In genomic region chrX:147553421-147554201, GRCm38 (mm10) we compare ENCODE assay signal across 9 mouse cellular contexts. TPM values are rescaled to one million over a fixed set of nuclear protein-coding genes. Genes with fewer than 3 reads are reported as not detected.
DNase-seq lines count a peak whose midpoint lies in the region; ATAC-seq and TF ChIP-seq lines count a peak whose summit lies in the region.
"Had no signal": no experiment of that assay in that cellular context is flagged by ENCODE, and none has a peak within 500 bp of the region (broad histone marks: within the 10 kb centered on the region; RNA-seq: fewer than 3 reads in every experiment).

TSS of gene Lrch2 (minus strand) at chrX:147554081.

- peaks cover 13% of the 10 kb centered on the region for H3K27me3 ChIP-seq in megakaryocyte, embryonic 14.5 days (replicated peaks)
- no peaks in the 10 kb centered on the region for H3K27me3 ChIP-seq in heart, embryonic 15.5 days
- no peaks in the 10 kb centered on the region for H3K27me3 ChIP-seq in lung, embryonic 15.5 days

- TF ChIP-seq CTCF in embryonic fibroblast, embryonic 13.5 days (IDR thresholded peaks at IDR 0.05; ENCODE audit: borderline replicate concordance, insufficient read depth, low read length) = no peak

- no peak for ATAC-seq in megakaryocyte, adult 5-6 weeks (ENCODE audit: poor library complexity, severe bottlenecking)
- ATAC-seq in heart, embryonic 15.5 days (replicated peaks; ENCODE audit: insufficient number of reproducible peaks, insufficient read depth, low FRiP score, low read depth) = peak; percentile 79
- ATAC-seq in lung, embryonic 15.5 days (ENCODE audit: borderline replicate concordance, extremely low read depth, low FRiP score, low TSS enrichment) = peak; percentile 91

- peak; percentile 23 to 25 for DNase-seq in layer of hippocampus, adult 8-10 months (ENCODE audit: low spot score in 2 of 2)
- peak; percentile 84 for DNase-seq in retina, postnatal 1 day
- DNase-seq in thymus, postnatal 14 days = no peak

- peak within 1 kb of the TSS; percentile 63 for H3K4me2 ChIP-seq in heart, embryonic 15.5 days
- H3K4me2 ChIP-seq in lung, embryonic 15.5 days = peak within 1 kb of the TSS; percentile 52

- H3K9ac ChIP-seq in heart, embryonic 15.5 days = peak within 1 kb of the TSS; percentile 55
- peak within 1 kb of the TSS; percentile 51 for H3K9ac ChIP-seq in lung, embryonic 15.5 days

- H3K9me3 ChIP-seq in megakaryocyte, embryonic 14.5 days = no peaks in the 10 kb centered on the region
- H3K9me3 ChIP-seq in heart, embryonic 15.5 days (replicated peaks) = no peaks in the 10 kb centered on the region
- H3K9me3 ChIP-seq in lung, embryonic 15.5 days = no peaks in the 10 kb centered on the region

- no peaks in the 10 kb centered on the region for H3K36me3 ChIP-seq in megakaryocyte, embryonic 14.5 days (replicated peaks; ENCODE audit: low read length)
- H3K36me3 ChIP-seq in heart, embryonic 15.5 days = no peaks in the 10 kb centered on the region
- H3K36me3 ChIP-seq in lung, embryonic 15.5 days = no peaks in the 10 kb centered on the region

- H3K4me1 ChIP-seq in megakaryocyte, embryonic 14.5 days = peaks cover 5% of the 10 kb centered on the region; the same call in 1 of the 2 replicates
- no peaks in the 10 kb centered on the region for H3K4me1 ChIP-seq in embryonic fibroblast, embryonic 13.5 days (ENCODE audit: control insufficient read depth, insufficient read depth, low read length)
- no peaks in the 10 kb centered on the region; the same call in 1 of the 2 replicates for H3K4me1 ChIP-seq in heart, embryonic 15.5 days (replicated peaks)
- H3K4me1 ChIP-seq in lung, embryonic 15.5 days = no peaks in the 10 kb centered on the region

- H3K27ac ChIP-seq in embryonic fibroblast, embryonic 13.5 days (ENCODE audit: insufficient read depth, low read length) = no peak within 1 kb of the TSS
- peak within 1 kb of the TSS; percentile 54 for H3K27ac ChIP-seq in heart, embryonic 15.5 days
- H3K27ac ChIP-seq in lung, embryonic 15.5 days = peak within 1 kb of the TSS; percentile 55

- peak within 1 kb of the TSS; percentile 85 for H3K4me3 ChIP-seq in megakaryocyte, embryonic 14.5 days (replicated peaks)
- H3K4me3 ChIP-seq in embryonic fibroblast, embryonic 13.5 days (ENCODE audit: insufficient read depth, low read length) = peak within 1 kb of the TSS; percentile 47
- H3K4me3 ChIP-seq in heart, embryonic 15.5 days = peak within 1 kb of the TSS; percentile 63
- H3K4me3 ChIP-seq in lung, embryonic 15.5 days = peak within 1 kb of the TSS; percentile 56

- 8% methylated on average over 29 of the region's 50 CpGs for WGBS in heart, embryonic 15.5 days
- WGBS in lung, embryonic 15.5 days = 11% methylated on average over 27 of the region's 50 CpGs

- peak; percentile 25; the same call in 1 of the 2 replicates for TF ChIP-seq POLR2A in embryonic fibroblast, embryonic 13.5 days (IDR thresholded peaks at IDR 0.05; ENCODE audit: low read depth, low read length)

RNA-seq across cellular contexts. Expression of gene Lrch2, which starts in this region (rescaled TPM):
- polyA plus RNA-seq in megakaryocyte, embryonic 14.5 days (2012; ENCODE audit: insufficient read depth, low replicate concordance) = not detected in 2 replicates
- 0.09 and 0.47 TPM in 2 replicates for total RNA-seq in megakaryocyte, adult 5-6 weeks (2015)
- total RNA-seq in megakaryocyte, adult 5-6 weeks (2017) = not detected in 2 replicates
- 29.2 and 30.7 TPM in 2 replicates for polyA plus RNA-seq in embryonic fibroblast, embryonic 13.5 days (2011; ENCODE audit: insufficient read length, low read depth, missing spikeins)
- polyA plus RNA-seq in heart, embryonic 15.5 days (2015; fragmentation: Nextera tagmentation; extraction: Ambion mirVana) = 1.6 and 2.1 TPM in 2 replicates
- total RNA-seq in layer of hippocampus, adult 8-10 months (2022) = 10 to 100 TPM; 22.2 to 27.5 (median 24.1) TPM
- polyA plus RNA-seq in lung, embryonic 15.5 days (2015; fragmentation: Nextera tagmentation; extraction: Ambion mirVana) = 3.0 and 3.4 TPM in 2 replicates
- total RNA-seq: neutrophil, adult 5-6 weeks had no signal

Comparison
In these comparisons a context has a peak if more than half of its experiments do, and no peak if none do; other contexts are left out.
1. RNA of gene Lrch2 (total RNA-seq): 22.2 to 27.5 TPM in layer of hippocampus, adult 8-10 months; 0.09 to 0.47 TPM in megakaryocyte, adult 5-6 weeks; every median in the first group is over 10 times any median in the second.
2. Peak in every context shown above with its lines, with median percentiles within 50 percentile points of each other: H3K4me3 ChIP-seq.